27 mouse cellular contexts compared by ENCODE assay signal in the genomic region with DNA sequence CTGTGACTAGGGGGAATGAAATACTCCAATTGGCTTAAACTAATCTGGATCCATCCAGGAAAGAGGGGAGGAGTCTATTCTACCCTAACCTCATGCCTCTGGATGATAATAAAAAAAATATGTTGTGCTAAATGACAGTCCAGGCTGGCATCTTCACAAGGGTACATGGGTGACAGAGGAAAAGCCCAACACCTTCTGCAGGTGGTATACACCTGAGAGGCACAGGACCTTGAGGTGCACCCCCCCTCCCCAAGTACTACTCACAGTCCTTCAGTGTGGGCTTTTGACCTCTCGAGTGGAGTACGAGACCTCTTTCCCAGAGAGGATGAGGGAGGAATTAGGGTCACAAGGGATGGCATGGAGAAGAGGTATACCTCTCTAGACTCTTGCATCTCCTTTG.
"Had no signal": no experiment of that assay in that cellular context is flagged by ENCODE, and none has a peak within 500 bp of the region (broad histone marks: within the 10 kb centered on the region; RNA-seq: fewer than 3 reads in every experiment).

No protein-coding gene starts in this region.

- DNase-seq: left cerebral cortex, postnatal 4 days; liver; liver, embryonic 13.5 days; liver, postnatal 0 days; lung, adult 18-20 months; lung, adult 2 months; lung, embryonic 14.5 days; lung, postnatal 10 days; lung, postnatal 14 days; lung, postnatal 36 days; lung, postnatal 4 days; midbrain, embryonic 14.5 days had no signal

- H3K4me2 ChIP-seq: limb, embryonic 12.5 days; limb, embryonic 13.5 days; limb, embryonic 15.5 days; liver, embryonic 11.5 days; liver, embryonic 12.5 days; liver, embryonic 13.5 days; liver, embryonic 15.5 days; lung, embryonic 14.5 days; lung, embryonic 15.5 days; midbrain, embryonic 11.5 days; midbrain, embryonic 12.5 days; midbrain, embryonic 13.5 days; midbrain, embryonic 15.5 days had no signal

- H3K27me3 ChIP-seq: limb, embryonic 12.5 days; limb, embryonic 13.5 days; limb, embryonic 15.5 days; liver, embryonic 12.5 days; liver, embryonic 13.5 days; liver, embryonic 15.5 days; lung, embryonic 15.5 days; megakaryocyte, embryonic 14.5 days; midbrain, embryonic 12.5 days; midbrain, embryonic 13.5 days; midbrain, embryonic 15.5 days had no signal

- H3K36me3 ChIP-seq: limb, embryonic 12.5 days; limb, embryonic 13.5 days; limb, embryonic 15.5 days; lung, embryonic 15.5 days; midbrain, embryonic 12.5 days; midbrain, embryonic 13.5 days; midbrain, embryonic 15.5 days had no signal

- H3K4me3 ChIP-seq: left cerebral cortex, adult 2 months; limb, embryonic 10.5 days; limb, embryonic 12.5 days; limb, embryonic 13.5 days; limb, embryonic 15.5 days; liver, embryonic 12.5 days; liver, embryonic 13.5 days; liver, embryonic 15.5 days; lung, embryonic 15.5 days; megakaryocyte, embryonic 14.5 days; midbrain, embryonic 10.5 days; midbrain, embryonic 12.5 days; midbrain, embryonic 13.5 days; midbrain, embryonic 15.5 days had no signal
